11 mouse cellular contexts compared by ENCODE assay signal in genomic region chr6:71999917-72000512, GRCm38 (mm10).
"Had no signal": no experiment of that assay in that cellular context is flagged by ENCODE, and none has a peak within 500 bp of the region (broad histone marks: within the 10 kb centered on the region; RNA-seq: fewer than 3 reads in every experiment).

No protein-coding gene starts in this region.

- H3K9me3 ChIP-seq: kidney, embryonic 15.5 days; liver, embryonic 13.5 days; midbrain, embryonic 12.5 days; neural tube, embryonic 13.5 days had no signal

- H3K4me3 ChIP-seq: kidney, embryonic 15.5 days; limb, embryonic 13.5 days; liver, embryonic 13.5 days; midbrain, embryonic 12.5 days; neural tube, embryonic 13.5 days had no signal

- H3K9ac ChIP-seq: kidney, embryonic 15.5 days; limb, embryonic 13.5 days; liver, embryonic 13.5 days; midbrain, embryonic 12.5 days; neural tube, embryonic 13.5 days had no signal

- H3K27me3 ChIP-seq: kidney, embryonic 15.5 days; limb, embryonic 13.5 days; midbrain, embryonic 12.5 days; neural tube, embryonic 13.5 days had no signal

- DNase-seq: left cerebral cortex, postnatal 4 days; liver, embryonic 13.5 days; lung, adult 18-20 months; right cerebral cortex, postnatal 14 days; thymus, postnatal 36 days had no signal

- H3K4me1 ChIP-seq: kidney, embryonic 15.5 days; limb, embryonic 13.5 days; liver, embryonic 13.5 days; midbrain, embryonic 12.5 days; neural tube, embryonic 13.5 days had no signal

- H3K36me3 ChIP-seq: kidney, embryonic 15.5 days; limb, embryonic 13.5 days; liver, embryonic 13.5 days; midbrain, embryonic 12.5 days; neural tube, embryonic 13.5 days had no signal

- ATAC-seq: intestine, embryonic 16.5 days; midbrain, embryonic 16.5 days had no signal

- H3K27ac ChIP-seq: kidney, embryonic 15.5 days; limb, embryonic 13.5 days; liver, embryonic 13.5 days; midbrain, embryonic 12.5 days; neural tube, embryonic 13.5 days had no signal

- H3K4me2 ChIP-seq: kidney, embryonic 15.5 days; limb, embryonic 13.5 days; liver, embryonic 13.5 days; midbrain, embryonic 12.5 days; neural tube, embryonic 13.5 days had no signal
